Mouse (Mus musculus) liver, embryonic 14 days (tissue): ENCODE measurements around the gene Olfr766-ps1. TPM values are rescaled to one million over a fixed set of nuclear protein-coding genes. Genes with fewer than 3 reads are reported as not detected.

Experiments used
- polyA plus RNA-seq: library from polyadenylated mRNA; depleted of rRNA; stranded (reverse); fragments of >200 nt; gene quantifications from 2 replicates; pipeline ENCODE4 v1.2.3, GENCODE M21; 2012; rRNA removed

The Olfr766-ps1 gene
- not detected in 2 replicates for polyA plus RNA-seq

DNA sequence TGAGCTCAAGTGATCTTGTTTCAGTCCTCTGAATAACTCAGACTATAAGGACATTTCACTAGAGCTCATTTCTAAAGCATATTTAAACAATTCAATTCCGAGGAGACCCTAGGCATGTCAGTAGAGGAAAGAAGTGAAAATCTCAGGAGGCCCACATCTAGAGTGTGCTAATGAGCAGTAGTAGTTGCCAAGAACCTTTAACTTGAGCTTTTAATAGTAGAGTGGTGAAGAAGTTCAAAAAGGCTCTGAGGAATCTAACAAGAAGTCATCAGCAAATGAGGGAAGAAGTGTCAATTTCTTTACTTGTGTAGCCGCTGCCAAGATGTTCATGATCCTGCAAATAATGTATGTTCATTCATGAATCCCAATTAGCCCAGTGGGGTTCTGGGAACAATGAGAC lies at the start of gene Olfr766-ps1:
TSS of gene Olfr766-ps1 (minus strand) at position 101 of the 400 bp plus-strand sequence.

DNA sequence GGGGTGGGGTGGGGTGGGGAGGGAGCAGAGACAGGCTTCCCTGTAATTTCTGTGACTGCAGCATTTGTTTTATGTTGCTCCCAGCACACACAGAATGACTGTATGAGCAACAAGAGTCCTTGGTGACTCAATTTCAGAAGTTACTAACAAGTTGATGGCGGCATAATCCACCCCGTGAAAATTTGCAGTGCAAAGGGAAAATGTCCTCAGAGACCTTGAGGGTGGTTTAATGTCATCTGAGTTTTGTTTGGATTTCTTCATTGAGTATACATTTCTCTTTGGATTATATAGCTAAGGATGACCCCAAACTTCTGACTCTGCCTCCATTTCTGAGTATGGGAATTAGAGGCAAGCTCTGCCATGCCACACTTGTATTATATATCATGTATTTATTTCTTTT lies 49.0 kb upstream of the Olfr766-ps1 start, which contains the start of gene Olfr769:
TSS of gene Olfr769 (minus strand) at position 101 of the 400 bp plus-strand sequence.

DNA sequence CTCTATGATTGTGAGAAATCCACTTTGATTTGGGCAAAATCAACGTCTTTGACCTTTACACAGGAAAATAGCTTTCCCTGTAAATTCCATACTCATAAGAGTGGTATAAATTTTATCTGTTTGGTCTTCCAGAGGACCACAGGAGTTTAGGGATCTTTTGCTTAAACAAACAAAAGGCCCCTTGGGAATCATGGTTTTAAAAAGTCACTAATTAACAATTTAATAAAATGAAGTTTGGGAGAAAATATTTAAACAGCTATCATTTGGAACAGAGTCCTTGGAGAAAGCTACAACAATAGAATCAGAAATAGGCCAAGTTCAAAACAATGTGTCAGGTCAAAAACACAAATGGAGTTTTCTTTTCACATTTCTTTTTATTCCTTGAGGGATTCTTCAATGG lies 30.5 kb upstream of the Olfr766-ps1 start, which contains the start of gene Olfr768:
TSS of gene Olfr768 (minus strand) at position 101 of the 400 bp plus-strand sequence.

DNA sequence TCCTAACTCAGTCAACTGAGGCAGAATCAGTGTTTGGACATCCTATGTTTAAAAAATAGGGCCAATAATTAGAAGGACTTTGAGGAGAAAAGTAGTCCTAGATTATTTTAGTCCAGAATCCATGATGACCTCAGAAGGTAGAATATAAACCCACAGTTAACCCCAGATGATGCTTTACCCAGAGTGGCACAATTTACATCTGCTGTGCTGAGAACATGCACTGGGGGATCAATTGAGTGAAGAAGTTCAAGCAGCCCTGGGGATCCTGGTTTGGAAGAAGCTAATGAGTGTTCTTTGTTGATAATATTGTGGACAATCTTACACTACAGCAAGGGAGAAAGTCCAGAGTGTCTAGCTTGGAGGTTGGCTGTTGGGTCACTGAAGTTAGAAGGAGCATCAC lies 14.0 kb upstream of the Olfr766-ps1 start, which contains the start of gene Olfr767:
TSS of gene Olfr767 (minus strand) at position 101 of the 400 bp plus-strand sequence.

DNA sequence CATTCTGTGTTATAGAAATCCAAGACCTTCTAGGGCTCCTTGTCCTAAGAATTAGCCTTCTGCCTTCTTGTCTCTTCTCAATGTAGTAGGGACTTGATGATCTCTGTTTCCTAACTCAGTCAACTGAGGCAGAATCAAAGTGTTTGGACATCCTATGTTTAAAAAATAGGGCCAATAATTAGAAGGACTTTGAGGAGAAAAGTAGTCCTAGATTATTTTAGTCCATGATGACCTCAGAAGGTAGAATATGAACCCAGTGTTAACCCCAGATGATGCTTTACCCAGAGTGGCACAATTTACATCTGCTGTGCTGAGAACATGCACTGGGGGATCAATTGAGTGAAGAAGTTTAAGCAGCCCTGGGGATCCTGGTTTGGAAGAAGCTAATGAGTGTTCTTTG lies 18.9 kb downstream of the Olfr766-ps1 start, which contains the start of gene Olfr765:
TSS of gene Olfr765 (minus strand) at position 101 of the 400 bp plus-strand sequence.

DNA sequence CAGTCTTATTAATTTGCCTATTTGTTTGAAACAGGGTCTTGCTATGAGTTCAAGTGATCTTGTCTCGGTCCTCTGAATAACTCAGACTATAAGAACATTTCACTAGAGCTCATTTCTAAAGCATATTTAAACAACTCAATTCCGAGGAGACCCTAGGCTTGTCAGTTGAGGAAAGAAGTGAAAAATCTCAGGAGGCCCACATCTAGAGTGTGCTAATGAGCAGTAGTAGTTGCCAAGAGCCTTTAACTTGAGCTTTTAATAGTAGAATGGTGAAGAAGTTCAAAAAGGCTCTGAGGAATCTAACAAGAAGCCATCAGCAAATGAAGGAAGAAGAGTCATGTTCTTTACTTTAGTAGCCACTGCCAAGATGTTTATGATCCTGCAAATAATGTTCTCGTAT lies 29.0 kb downstream of the Olfr766-ps1 start, which contains the start of gene Olfr764-ps1:
TSS of gene Olfr764-ps1 (minus strand) at position 101 of the 400 bp plus-strand sequence.

Other genes with a start within 250 kb of the Olfr766-ps1 start
- gene Ormdl2, start 247.3 kb downstream of the Olfr766-ps1 start, polyA plus RNA-seq = 43.0 and 48.9 TPM in 2 replicates
- 0.41 and 0.44 TPM in 2 replicates for gene Gdf11, start 177.3 kb downstream of the Olfr766-ps1 start, polyA plus RNA-seq
- 31.3 TPM in 2 replicates for gene Cd63, start 168.0 kb downstream of the Olfr766-ps1 start, polyA plus RNA-seq
- gene Rdh5, start 146.1 kb downstream of the Olfr766-ps1 start, polyA plus RNA-seq = 10.1 and 12.0 TPM in 2 replicates
- 91.9 and 94.0 TPM in 2 replicates for gene Bloc1s1, start 144.9 kb downstream of the Olfr766-ps1 start, polyA plus RNA-seq
- gene Itga7, start 135.2 kb downstream of the Olfr766-ps1 start, polyA plus RNA-seq = 0.12 and 0.69 TPM in 2 replicates
- gene Mettl7b, start 108.0 kb downstream of the Olfr766-ps1 start, polyA plus RNA-seq = 0.02 TPM in 2 replicates
- gene Olfr9, start 79.5 kb downstream of the Olfr766-ps1 start, polyA plus RNA-seq = not detected in 2 replicates
- not detected in 2 replicates for gene Olfr763, start 58.2 kb downstream of the Olfr766-ps1 start, polyA plus RNA-seq
- not detected in 2 replicates for gene Olfr764-ps1, start 29.1 kb downstream of the Olfr766-ps1 start, polyA plus RNA-seq
- gene Olfr765, start 19.0 kb downstream of the Olfr766-ps1 start, polyA plus RNA-seq = not detected in 2 replicates
- not detected in 2 replicates for gene Olfr767, start 13.9 kb upstream of the Olfr766-ps1 start, polyA plus RNA-seq
- not detected in 2 replicates for gene Olfr768, start 30.4 kb upstream of the Olfr766-ps1 start, polyA plus RNA-seq
- gene Olfr769, start 48.9 kb upstream of the Olfr766-ps1 start, polyA plus RNA-seq = not detected in 2 replicates
- not detected in 2 replicates for gene Olfr770, start 70.0 kb upstream of the Olfr766-ps1 start, polyA plus RNA-seq
- gene Olfr771, start 95.8 kb upstream of the Olfr766-ps1 start, polyA plus RNA-seq = not detected in 2 replicates
- gene Olfr772, start 108.9 kb upstream of the Olfr766-ps1 start, polyA plus RNA-seq = not detected in 2 replicates
- not detected in 2 replicates for gene Olfr773, start 118.4 kb upstream of the Olfr766-ps1 start, polyA plus RNA-seq
- gene Olfr774, start 167.2 kb upstream of the Olfr766-ps1 start, polyA plus RNA-seq = not detected in 2 replicates
- gene Olfr775, start 179.4 kb upstream of the Olfr766-ps1 start, polyA plus RNA-seq = not detected in 2 replicates
- gene Olfr776, start 190.2 kb upstream of the Olfr766-ps1 start, polyA plus RNA-seq = not detected in 2 replicates
- not detected in 2 replicates for gene Olfr777, start 202.5 kb upstream of the Olfr766-ps1 start, polyA plus RNA-seq
- not detected in 2 replicates for gene Olfr780, start 249.1 kb upstream of the Olfr766-ps1 start, polyA plus RNA-seq